Mouse (Mus musculus) neural tube, embryonic 13.5 days (tissue): ENCODE results near the gene Sec24b. TPM values are rescaled to one million over a fixed set of nuclear protein-coding genes. Genes with fewer than 3 reads are reported as not detected.

ENCODE experiments used
- ATAC-seq: fragments of 200-750 bp; cut with Nextera tagmentation; 2 replicates; pipeline ENCODE4 v1.8.0; 2017; ENCODE audit warnings: low read depth, mild to moderate bottlenecking, moderate TSS enrichment, moderate library complexity
- H3K27ac ChIP-seq: fragments of 300-500 bp; sonication (generic); replicated peaks from 2 replicates; pipeline ENCODE4 v1.5.1; 2015; ENCODE audit warnings: moderate library complexity, mild to moderate bottlenecking, inconsistent platforms
- H3K27me3 ChIP-seq: fragments of 300-500 bp; sonication (generic); 2 replicates; pipeline ENCODE4 v1.6.1; 2015; ENCODE audit warnings: mild to moderate bottlenecking, inconsistent platforms
- H3K36me3 ChIP-seq: fragments of 300-500 bp; sonication (generic); 2 replicates; pipeline ENCODE4 v1.6.1; 2015; ENCODE audit warnings: mild to moderate bottlenecking, inconsistent platforms
- H3K4me1 ChIP-seq: fragments of 300-500 bp; sonication (generic); replicated peaks from 2 replicates; pipeline ENCODE4 v1.6.1; 2015; ENCODE audit warnings: inconsistent platforms
- H3K4me2 ChIP-seq: fragments of 300-500 bp; sonication (generic); 2 replicates; pipeline ENCODE4 v1.6.1; 2015; ENCODE audit warnings: inconsistent platforms, mild to moderate bottlenecking, moderate library complexity
- H3K4me3 ChIP-seq: fragments of 300-500 bp; sonication (generic); 2 replicates; pipeline ENCODE4 v1.5.1; 2015; ENCODE audit warnings: mild to moderate bottlenecking, inconsistent platforms
- H3K9ac ChIP-seq: fragments of 300-500 bp; sonication (generic); 2 replicates; pipeline ENCODE4 v1.6.1; 2015; ENCODE audit warnings: moderate library complexity, mild to moderate bottlenecking, inconsistent platforms
- H3K9me3 ChIP-seq: fragments of 300-500 bp; sonication (generic); 2 replicates; pipeline ENCODE4 v1.6.1; 2016; ENCODE audit warnings: inconsistent platforms
- WGBS: fragments of 180-500 bp; shearing (Covaris S2); methylation state at CpG from one replicate; pipeline ENCODE4 v1.1.7; 2015; 5-methylcytosine and 5-hydroxymethylcytosine counted together
- polyA plus RNA-seq: library from polyadenylated mRNA; unstranded; fragments of >200 nt; fragmentation: Nextera tagmentation; extraction: Ambion mirVana; gene quantifications from 2 replicates; pipeline ENCODE4 v1.2.1, GENCODE M21; 2015

Sec24b gene
- polyA plus RNA-seq, 1 experiment from 2014 or later = 31.4 TPM

GRCm38 (mm10) chr3:129937848-129938247, 123.5 kb downstream of the Sec24b start:
- H3K27me3 ChIP-seq = no peaks in the 10 kb centered on the region
- 44% methylated on average over 3 of the region's 3 CpGs for WGBS
- H3K4me1 ChIP-seq = peaks cover 6% of the 10 kb centered on the region
- no peak overlapping the region for H3K4me3 ChIP-seq
- no peak overlapping the region for H3K9ac ChIP-seq
- H3K4me2 ChIP-seq = no peak overlapping the region
- no peaks in the 10 kb centered on the region for H3K9me3 ChIP-seq
- H3K36me3 ChIP-seq = no peaks in the 10 kb centered on the region
- H3K27ac ChIP-seq = no peak overlapping the region
- ATAC-seq = no peak

- 38% methylated on average over 9 of the region's 9 CpGs for WGBS
- Histone ChIP-seq H3K4me2 (no peak overlapping the region), H3K27ac (no peak overlapping the region), H3K36me3 (no peaks in the 10 kb centered on the region), H3K9ac (no peak overlapping the region), H3K27me3 (no peaks in the 10 kb centered on the region), H3K4me1 (peaks cover 6% of the 10 kb centered on the region), H3K9me3 (no peaks in the 10 kb centered on the region), H3K4me3 (no peak overlapping the region)
- ATAC-seq = no peak
Observed at GRCm38 (mm10) chr3:129936561-129936960, 124.8 kb downstream of the Sec24b start.

Other genes starting within 250 kb of the Sec24b start
- 0.21 and 0.25 TPM in 2 replicates for gene Rrh, start 239.0 kb downstream of the Sec24b start, polyA plus RNA-seq
- 43.7 and 48.6 TPM in 2 replicates for gene Gar1, start 230.2 kb downstream of the Sec24b start, polyA plus RNA-seq
- 0.53 and 0.69 TPM in 2 replicates for gene Cfi, start 225.7 kb downstream of the Sec24b start, polyA plus RNA-seq
- 30.2 and 31.0 TPM in 2 replicates for gene Pla2g12a, start 182.9 kb downstream of the Sec24b start, polyA plus RNA-seq
- gene Casp6, start 160.1 kb downstream of the Sec24b start, polyA plus RNA-seq = 36.9 and 37.8 TPM in 2 replicates
- 4.3 and 7.4 TPM in 2 replicates for gene Mcub, start 91.3 kb downstream of the Sec24b start, polyA plus RNA-seq
- 3.1 and 4.5 TPM in 2 replicates for gene Col25a1, start 69.9 kb upstream of the Sec24b start, polyA plus RNA-seq